Mouse (Mus musculus) heart, adult 18-20 months (tissue): Measurements from ENCODE around the gene Slc50a1. TPM values are rescaled to one million over a fixed set of nuclear protein-coding genes. Genes with fewer than 3 reads are reported as not detected.

ENCODE experiments used
- DNase-seq, 2 experiments: peaks; one replicate each; pipeline ENCODE4 v3.0.0; 2021 to 2022; ENCODE audit warnings: mixed read lengths in 1 of 2
- total RNA-seq, 2 experiments: library from RNA; stranded (reverse); gene quantifications; 2 replicates each; pipeline ENCODE4 v1.2.3; 2021

The Slc50a1 gene
- total RNA-seq, 2 experiments from 2014 or later, result 15.6 to 21.6 TPM

DNA sequence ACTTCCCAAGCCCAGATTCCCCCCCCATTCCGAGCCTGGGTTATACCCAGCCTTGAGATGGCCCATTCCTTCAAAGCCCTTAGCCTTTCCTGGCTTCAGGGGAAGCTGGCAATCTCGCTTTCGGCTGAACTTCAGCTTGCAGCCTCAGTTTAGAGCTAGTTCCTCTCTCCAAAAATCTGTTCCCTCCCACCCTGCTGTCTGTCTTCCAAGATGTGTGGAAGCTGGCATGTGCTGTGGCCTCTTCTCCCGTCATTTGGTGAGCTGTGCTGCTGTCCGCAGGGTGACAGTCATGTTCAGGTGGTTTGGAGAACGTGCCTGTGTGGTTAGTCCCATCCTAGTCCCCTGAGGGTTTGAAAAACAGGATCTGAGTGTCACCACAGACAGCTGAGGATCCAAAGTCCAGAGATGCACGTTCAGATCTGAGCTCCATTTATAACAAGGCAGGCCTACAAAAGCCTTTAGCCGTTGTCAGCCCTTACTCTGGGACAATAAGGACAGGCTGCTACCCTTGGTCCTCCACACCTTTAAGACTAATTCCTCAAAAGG, 25.4 kb upstream of the Slc50a1 start:
- DNase-seq, result no peak

DNA sequence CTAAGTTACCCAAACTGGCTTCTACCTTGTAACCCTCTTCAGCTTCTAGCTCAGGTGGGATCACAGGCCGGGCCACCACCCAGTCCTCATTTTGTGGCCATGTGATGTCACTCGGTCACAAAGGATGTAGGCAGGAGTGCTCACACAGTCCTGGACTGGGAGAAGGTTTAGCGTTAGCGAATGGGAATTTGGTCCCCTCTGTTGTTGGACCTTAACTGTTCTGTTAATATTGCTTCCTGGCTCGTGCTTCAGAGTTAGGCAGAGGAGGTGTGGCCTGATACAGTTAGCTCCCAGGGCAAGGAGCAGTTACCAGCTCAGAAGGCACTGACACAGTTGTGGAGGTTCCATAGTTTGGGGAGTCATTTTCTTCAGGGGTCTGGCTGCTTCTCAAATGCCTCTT, 23.8 kb upstream of the Slc50a1 start:
- no peak for DNase-seq

DNA sequence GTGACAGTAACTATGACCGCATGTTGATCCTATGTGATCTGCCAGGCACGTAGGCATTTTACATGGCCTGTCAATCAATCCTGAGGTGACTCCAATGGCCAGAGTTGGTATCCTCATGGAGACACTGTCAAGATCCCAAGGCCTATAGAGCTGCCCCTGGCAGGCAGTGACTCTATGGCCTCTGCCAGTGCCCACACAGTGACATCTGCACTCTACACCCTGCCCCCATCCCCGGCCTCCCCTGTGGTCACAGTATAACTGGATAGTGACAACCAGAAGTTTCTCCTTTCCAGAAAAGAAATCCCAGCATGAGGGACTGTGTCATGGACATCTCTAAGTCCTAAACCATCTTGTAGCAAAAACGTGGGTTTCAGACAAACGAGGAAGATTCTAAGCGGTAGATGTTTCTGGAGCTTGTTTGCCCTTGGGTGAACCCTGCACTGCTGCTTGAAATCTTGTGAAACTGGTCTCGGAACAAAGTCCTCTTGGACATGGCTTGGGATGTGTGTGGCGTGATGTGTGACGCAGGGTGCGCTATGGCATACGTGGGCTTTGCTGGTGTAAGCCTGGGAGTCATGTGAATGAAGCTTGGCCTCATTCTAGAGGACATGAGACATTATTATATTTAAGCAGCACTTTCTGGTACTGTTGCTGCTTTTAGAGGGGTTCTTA, 23.0 kb upstream of the Slc50a1 start:
- no peak for DNase-seq

DNA sequence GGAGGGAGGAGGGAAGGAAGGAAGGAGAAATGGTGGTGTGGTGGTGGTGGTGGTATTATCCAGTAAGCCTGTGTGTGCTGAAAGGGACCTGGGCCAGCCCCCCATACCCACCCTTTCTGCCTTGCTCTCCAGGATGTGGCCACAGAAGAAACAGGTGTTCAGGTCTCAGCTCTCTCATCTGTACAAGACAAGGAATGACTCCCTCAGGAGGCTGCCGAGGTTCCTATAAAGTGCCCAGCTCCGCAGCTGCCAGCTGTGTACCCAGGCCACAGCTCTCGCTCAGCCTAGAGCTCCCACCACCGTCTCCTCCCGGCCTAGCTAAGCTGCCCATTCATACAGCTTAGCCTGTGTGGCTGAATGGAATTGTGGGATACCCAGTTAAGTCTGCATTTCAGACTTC, 21.9 kb upstream of the Slc50a1 start:
- DNase-seq, result no peak

DNA sequence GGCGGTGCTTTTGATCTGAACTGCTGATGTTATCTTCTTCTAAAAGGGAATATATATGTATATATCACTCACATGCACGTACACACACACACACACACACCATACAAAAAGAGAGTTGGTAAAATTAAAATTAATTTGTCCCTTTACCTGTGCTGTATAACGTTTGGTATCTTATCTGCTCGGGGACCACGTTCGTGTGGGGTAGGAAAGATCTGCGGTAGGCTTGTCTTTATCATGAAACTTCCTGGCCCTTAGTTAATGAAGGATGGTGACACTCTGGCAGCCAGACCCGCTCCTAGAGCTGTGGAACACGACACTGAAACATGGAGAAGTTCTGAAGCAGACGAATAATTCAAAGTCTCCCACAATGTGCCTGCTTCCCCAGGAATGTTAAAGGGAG, 21.5 kb upstream of the Slc50a1 start:
- no peak for DNase-seq

DNA sequence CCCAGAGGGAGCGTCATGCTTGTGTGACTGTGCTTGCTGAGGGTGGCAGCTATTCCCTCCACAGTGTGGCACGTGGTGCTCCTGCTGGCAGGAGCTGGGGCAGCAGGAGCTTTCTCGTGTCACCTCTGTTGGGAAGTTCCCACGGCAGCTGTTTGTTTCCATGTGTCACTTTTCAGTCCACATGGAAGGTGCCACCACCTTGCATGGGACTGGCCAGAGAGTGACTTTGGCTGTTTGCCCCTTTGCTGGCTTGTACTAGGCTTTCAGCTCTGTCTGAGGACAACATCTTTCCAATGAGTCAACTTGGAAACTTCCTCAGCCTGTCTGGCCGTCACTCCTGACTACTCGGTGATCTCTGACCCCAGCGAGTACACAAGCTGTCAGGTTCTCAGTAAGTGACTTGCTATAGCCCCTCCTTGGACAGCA, 18.1 kb upstream of the Slc50a1 start:
- peak; percentile 61 for DNase-seq

DNA sequence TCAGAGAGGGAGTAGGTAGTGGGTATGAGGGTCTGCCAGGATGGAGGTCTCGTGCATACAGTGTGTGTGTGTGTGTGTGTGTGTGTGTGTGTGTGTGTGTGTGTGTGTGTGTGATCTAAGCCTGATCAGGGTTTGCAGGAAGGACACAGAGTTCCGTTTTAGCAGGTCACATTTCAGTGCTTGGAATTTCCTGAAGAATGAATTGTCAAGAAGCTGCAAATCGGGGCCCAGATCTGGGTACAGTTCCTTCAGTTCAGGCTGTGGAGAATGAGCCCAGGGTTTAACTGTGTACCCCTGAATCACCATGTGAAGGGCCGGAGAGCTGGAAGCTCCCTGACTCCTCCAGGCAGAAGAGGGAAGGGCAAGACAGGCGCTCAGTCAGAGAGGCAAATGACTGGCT, 16.9 kb upstream of the Slc50a1 start:
- no peak for DNase-seq

DNA sequence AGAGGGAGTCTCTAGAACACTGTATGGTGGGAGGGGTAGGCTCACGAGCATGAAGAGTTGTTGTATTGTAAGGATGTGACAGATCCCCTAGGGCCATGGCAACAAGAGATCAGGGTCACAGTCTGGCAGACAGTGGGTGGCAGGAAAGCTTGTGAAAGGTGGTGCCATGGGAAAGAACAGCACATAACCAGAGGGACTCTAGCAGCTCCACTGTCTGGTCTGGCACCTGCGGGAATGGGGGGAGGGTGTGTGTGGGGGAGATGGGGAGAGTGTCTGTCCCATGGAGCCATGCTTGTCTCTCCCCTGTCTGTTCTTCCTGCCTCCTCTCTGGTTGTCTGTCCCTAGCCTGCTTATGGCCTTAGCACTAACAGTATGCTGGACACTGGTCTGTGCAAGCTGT, 15.2 kb upstream of the Slc50a1 start:
- no peak for DNase-seq

DNA sequence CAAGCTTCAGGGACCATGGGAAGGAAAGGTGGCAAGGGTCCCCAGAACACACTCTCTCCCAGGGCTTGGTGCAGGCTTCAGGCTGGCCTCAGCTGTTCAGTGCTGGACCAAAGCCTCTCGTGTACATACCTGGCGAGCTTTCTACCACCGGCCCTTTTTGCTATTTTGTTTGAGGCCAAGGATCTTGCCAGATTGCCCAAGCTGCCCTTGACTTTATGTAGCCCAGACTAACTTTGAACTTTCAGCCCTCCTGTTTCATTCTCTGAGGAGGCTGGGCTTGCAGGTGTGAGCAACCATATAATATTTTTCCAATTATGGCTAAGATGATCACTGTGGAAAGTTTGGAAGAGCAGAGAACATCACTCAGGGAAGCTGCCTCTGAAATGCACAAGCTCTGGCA, 13.9 kb upstream of the Slc50a1 start:
- DNase-seq, result no peak

DNA sequence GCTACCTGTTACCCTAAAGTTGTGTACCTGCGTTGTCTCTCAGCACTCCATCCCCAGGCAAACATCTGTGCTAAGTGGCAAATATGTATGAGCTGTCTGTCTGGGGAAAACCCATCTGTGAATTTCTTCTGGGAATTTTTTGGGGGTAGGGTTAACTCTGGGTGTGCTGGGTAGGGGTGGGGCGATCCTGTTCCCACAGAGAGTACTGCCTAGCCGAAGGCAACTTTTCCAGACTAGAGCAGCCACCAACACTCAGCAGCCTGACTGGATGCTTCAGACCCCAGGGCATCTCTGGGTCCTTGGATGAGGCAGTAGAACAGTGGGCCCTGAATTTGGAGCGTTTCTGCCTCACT, 11.9 kb upstream of the Slc50a1 start:
- no peak for DNase-seq

DNA sequence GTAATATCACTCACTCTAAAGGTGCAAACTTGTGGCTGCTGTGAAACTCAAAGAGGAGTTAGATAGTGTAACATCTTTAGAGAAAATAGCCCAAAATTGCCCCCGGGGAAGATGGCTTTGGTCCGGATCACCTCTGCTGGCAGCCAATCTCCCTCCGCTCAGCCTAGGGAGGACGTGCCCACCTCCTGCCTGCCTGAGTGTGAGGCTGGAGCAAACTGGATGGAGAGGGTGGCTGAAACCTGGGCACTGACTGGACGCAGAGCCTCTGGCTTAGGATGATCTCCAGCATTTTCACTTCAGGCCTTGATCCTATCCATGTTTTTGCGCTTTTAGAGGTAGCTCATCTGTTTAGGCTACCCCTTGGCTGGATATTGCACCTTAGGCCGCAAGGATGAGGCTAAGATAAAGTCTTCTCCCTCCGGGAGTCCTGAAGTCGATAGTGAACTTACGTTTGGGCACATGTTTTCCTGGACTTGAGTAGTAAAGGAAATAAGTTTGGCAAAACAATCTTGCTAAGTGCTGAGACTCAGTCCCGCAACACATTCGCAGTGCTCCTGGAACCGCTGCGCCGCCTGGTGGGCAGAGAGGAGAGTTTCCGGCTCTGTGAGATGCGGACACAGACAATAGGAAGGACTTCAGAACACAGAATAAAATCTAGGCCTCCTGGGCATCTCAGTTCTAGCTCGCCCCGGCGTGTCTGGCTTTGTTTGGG, 11.4 kb upstream of the Slc50a1 start:
- peak; percentile 89 to 95 for DNase-seq

DNA sequence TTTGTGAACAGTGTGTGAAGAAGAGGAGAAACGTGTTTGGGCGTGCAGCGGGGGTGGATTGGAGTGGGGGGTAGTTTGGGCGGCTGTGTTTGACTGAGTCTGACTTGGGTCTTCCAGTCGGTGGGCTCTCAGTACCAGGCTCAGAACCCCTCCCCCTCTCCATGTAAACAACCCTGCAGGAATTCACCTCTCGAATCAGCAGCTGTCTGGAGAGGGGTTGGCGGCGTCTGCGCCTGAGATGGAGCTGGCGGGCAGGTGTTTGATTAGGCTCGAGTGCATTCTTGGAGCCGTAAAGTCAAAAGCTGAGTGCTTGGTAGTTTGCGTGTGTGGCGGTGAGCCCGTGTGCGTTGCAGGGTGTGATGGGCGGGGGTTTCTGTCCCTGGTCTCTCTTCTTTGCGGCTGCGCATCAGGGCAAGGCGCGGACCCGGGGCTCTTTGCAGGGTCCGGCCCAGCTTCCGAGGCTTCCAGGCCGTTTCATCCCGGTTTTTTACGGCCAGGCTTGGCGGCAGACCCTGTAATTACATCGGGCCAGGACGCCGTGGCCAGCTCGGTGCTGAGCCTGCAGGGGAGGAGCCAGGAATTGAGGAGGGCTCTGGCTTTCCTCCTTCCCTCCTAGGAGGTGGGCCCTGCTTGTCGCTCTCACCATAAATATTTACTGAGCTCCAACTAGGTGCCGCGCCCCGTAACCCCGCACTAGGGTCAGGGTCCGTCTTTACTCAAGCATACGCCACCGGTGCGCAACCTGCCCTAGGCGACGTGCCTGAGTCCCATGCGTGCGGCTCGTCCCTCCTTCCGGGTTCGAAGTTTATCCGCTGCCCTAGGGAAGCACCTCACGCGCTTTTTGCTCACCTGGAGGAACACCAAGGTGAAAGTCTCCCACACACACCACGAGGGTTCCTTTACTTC, 10.5 kb upstream of the Slc50a1 start, which contains the start of gene Efna1:
Gene Efna1, minus strand, starts transcription at position 537 of the 906 bp plus-strand sequence.
- peak; percentile 84 to 88 for DNase-seq

DNA sequence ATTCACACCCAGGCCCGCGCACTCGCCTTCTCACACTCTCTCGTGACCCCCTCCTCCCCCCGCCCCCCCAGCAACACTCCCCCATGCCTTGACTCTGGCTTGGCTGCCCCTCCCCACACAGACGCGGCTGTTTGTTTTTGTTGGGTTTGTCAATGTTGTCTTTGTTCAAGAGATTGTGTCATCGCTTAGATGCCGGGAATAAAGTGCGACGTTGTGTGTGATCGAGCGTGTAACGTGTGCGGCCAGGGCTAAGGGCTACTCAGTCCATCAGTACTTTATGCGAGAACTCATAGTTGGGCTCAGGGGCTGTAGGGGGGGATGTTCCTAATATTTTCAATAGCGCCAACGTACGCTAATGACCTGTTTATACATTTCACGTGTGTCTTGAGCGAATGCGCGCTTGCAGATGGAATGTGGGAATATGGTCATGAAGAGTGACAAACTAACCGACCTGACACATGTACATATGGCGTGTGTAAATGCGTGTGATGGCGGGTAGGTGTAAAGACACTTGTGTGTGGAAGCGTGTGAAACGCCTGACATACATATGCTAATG, 9.8 kb upstream of the Slc50a1 start:
- DNase-seq, result peak in 1 of 2 experiments; percentile 71

DNA sequence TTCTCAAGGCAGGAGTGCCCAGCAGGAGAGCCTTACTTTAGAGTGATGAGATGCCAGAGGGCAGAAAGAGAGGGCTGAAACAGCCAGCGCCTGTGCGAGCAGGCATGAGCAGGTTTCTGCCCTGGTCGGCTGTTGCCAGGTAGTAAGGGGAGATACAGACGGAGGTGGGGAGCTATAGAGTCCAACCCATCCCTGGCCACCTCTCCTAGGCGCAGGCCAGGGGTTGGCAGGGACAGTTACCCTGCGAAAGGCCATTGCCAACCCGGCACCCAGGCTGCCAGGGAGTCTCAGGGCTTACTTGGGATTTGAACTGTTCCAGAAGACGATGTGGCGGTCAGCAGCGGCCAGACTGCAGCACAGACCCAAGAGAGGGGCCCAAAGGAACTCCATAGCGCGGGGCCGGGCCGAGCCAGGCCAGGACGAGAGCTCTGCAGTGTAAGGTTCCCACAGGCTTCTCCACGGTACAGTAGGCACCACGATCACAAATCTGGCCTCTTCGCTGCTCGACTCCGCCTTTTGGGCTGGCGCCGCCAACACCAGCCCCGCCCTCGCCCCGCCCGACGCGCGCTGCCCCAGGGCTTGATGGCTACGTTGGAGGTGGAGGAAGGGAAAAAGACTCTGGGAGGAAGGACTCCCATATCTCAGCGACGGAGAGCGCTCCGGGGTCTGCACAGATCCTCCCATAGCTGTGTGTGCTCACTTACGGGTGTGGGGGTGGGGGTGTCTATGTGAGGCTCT, 9.0 kb upstream of the Slc50a1 start:
- DNase-seq, result peak; percentile 93 to 94

DNA sequence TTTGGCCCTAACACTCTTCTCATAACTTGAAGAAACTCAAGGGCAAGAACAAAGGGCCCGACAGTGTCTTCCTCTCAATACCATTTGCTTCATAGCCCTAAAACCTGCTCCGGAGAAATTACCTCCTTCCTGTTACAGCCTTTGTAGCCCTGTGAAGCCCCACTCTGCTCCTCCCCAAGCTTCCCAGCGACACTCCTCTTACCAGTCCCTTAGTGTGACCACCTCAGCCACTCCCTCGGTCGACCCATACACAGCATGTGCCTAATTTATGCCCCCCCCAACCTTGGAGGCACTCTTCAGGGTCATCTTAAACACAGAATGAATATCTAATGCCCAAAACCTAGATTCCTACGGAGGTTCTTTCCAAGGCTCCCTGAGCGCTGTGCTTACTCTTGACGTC, 8.3 kb upstream of the Slc50a1 start:
- DNase-seq, result no peak

DNA sequence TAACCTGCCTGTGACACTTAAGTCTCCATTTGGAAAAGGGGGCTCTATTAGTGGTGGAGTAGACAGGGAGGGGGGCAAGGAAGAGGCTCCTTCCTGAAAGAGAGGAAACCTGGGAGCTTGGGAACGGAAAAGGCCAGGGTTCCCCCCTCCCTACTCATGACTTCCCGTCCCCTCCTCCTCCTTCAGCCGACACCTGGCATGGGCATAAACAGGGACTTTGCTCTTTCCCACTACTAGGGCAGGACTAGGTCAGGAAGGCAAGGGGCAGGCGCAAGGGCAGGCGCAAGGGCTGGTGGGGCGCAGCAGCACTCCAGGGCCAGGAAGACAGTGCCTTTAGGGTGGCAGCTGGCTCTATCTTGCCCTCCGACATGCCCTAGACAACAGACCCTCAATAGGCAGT, 7.7 kb upstream of the Slc50a1 start:
- peak; percentile 76 to 90 for DNase-seq

DNA sequence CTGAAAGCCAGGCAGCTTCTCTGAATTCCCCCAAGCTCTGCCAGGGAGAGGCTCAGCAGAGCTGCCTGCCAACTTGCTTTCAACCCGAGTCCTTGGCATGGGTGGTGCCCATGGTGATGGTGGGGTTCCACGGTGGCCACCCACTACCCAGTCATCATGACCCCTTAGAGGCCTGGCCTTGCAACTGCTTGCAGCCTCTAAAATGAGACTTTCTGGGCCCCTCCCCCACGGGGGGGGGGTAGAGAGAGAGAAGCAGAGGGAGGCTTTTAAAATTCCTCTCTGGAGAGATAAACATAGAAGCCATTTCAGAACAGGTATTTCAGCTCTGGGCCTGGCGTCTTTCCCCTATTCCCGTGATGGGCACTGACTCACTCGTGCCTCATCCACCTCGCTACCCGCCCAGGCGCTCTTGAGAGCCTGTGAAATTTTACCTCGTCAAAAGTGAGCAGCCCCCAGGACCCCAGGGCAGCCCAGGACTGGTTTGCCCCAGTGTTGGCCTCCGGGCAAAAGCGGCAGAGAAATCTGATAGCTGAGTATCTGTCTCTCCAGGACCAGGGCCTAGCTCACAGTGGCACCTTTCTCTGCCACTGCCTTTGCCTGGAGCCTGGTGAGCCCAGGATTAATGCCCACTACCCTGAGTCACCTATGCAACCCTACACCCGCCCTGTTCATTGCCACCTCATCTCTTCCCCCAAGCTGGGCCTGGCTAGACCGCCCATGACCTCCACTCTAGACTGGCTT, 7.1 kb upstream of the Slc50a1 start:
- DNase-seq, result peak; percentile 69 to 70

DNA sequence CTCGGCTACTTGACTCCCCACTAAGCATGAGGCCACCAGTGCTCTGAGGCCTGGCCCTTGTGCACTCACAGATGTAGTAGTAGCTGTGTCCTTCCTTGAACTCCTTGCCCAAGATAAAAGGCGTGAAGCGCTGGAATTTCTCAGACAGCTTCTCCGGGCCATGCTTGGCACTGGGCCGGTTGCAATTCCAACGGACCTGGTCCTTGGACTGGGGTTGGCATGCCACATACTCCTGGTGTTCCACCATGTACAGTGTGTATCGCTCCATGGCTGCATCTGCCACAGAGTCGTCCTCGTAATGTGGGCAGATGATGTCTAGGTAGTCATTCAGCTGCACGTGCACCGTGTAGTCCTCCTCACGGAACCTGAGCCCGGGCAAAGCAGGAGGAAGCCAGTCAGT, 5.7 kb upstream of the Slc50a1 start:
- DNase-seq, result no peak

DNA sequence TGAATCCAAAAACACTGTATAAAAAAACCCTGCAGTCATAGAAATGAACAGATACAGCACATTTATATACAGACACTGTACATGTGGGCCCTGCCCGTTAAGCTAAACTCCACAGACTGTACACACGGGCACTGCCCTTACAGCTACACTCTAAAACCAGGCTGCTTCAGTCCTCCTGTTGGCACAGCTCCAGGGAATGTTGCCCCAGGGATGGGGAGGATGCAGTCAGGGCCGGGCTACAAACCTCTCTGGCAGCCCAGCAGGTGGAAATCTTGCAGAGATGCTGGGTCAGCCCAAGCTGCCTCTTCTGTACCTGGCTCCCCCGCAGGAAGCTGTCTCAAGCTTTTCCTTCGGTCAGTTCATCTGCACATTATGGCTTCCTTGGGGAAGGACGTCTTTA, 1.4 kb upstream of the Slc50a1 start:
- DNase-seq, result no peak

DNA sequence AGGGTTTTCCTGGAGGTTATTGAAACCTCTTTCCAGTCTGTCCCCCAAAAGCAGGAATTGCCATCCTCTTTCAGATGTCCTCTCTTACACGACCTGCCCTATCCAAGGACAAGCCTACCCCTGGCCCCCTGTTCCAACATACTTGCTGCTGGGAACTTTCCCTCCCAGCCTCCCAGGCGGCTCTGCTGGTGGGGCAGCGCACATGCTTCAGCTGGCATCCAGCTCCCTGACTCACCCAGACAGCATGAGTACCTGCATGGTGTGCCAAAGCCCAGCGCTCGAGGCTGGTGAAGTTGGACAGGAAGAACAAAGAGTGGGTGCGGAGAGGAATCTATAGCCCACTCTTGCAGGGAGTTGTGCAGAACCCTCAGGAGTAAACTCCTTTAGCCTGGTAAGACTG, 521 bp upstream of the Slc50a1 start:
- peak; percentile 69 to 75 for DNase-seq

DNA sequence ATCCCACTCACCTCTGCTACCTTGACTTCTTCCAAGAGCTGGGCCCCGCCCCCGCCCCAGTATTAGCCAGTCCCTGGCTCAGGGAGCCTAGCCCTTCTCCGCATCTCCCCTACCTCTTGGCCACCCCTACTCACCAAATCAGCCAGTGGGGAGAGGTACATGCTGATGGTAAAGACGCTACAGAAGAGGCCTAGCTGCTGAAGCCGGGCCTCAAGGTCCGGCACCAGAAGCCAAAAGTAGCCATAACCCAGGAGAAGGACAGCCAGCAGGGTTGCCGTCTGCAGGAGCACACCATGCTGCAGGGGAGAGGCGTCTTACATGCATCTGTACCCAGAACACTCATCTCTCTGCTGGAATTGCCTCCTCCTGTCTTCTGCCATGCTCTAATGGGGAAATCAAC, 1.5 kb downstream of the Slc50a1 start:
- no peak for DNase-seq
